Comparison of ENCODE assay signal across 9 mouse cellular contexts in genomic region chr7:16947349-16947895, GRCm38 (mm10). TPM values are rescaled to one million over a fixed set of nuclear protein-coding genes. Genes with fewer than 3 reads are reported as not detected.
DNase-seq lines count a peak whose midpoint lies in the region; ATAC-seq lines count a peak whose summit lies in the region.
"Had no signal": no experiment of that assay in that cellular context is flagged by ENCODE, and none has a peak within 500 bp of the region (broad histone marks: within the 10 kb centered on the region; RNA-seq: fewer than 3 reads in every experiment).

No protein-coding gene starts in this region.

- peak; percentile 37 to 50 for DNase-seq in heart, adult 18-20 months
- no peak for DNase-seq in heart, adult 9 months (ENCODE audit: low spot score in 2 of 2)
- DNase-seq in brain, adult 2 months (ENCODE audit: low read depth, low spot score), result peak; percentile 66
- no peak for DNase-seq in ovary, postnatal 10 days (ENCODE audit: low spot score)
- DNase-seq in layer of hippocampus, postnatal 25 days (ENCODE audit: extremely low spot score in 1 of 2, low spot score in 1 of 2), result no peak

- peak overlapping the region; percentile 49; the same call in 1 of the 2 replicates for H3K9ac ChIP-seq in heart, embryonic 12.5 days
- peak overlapping the region; percentile 63 for H3K9ac ChIP-seq in limb, embryonic 13.5 days
- H3K9ac ChIP-seq in stomach, embryonic 16.5 days (ENCODE audit: low read length), result peak overlapping the region; percentile 70

- whole genome bisulfite sequencing in heart, embryonic 12.5 days, result 17% methylated on average over 22 of the region's 22 CpGs
- 13% methylated on average over 21 of the region's 22 CpGs for WGBS in limb, embryonic 13.5 days
- 24% methylated on average over 22 of the region's 22 CpGs for WGBS in stomach, embryonic 16.5 days

- peak overlapping the region; percentile 96 for H3K4me2 ChIP-seq in heart, embryonic 12.5 days
- peak overlapping the region; percentile 88 for H3K4me2 ChIP-seq in limb, embryonic 13.5 days (replicated peaks)
- peak overlapping the region; percentile 87 for H3K4me2 ChIP-seq in stomach, embryonic 16.5 days (ENCODE audit: low read depth, low read length)

- no peaks in the 10 kb centered on the region for H3K9me3 ChIP-seq in heart, embryonic 12.5 days (replicated peaks)
- no peaks in the 10 kb centered on the region for H3K9me3 ChIP-seq in limb, embryonic 13.5 days
- H3K9me3 ChIP-seq in stomach, embryonic 16.5 days (replicated peaks; ENCODE audit: control insufficient read depth, low read length), result no peaks in the 10 kb centered on the region

- H3K4me1 ChIP-seq in heart, embryonic 12.5 days (replicated peaks), result peaks cover 51% of the 10 kb centered on the region
- peaks cover 62% of the 10 kb centered on the region for H3K4me1 ChIP-seq in limb, embryonic 13.5 days
- peaks cover 51% of the 10 kb centered on the region for H3K4me1 ChIP-seq in stomach, embryonic 16.5 days (ENCODE audit: control insufficient read depth, insufficient read depth, low read length)

- peak overlapping the region; percentile 63 for H3K4me3 ChIP-seq in heart, embryonic 12.5 days
- H3K4me3 ChIP-seq in limb, embryonic 13.5 days, result peak overlapping the region; percentile 70
- peak overlapping the region; percentile 43 for H3K4me3 ChIP-seq in stomach, embryonic 16.5 days (replicated peaks; ENCODE audit: low read length)

- peaks cover 48% of the 10 kb centered on the region for H3K27me3 ChIP-seq in heart, embryonic 12.5 days (replicated peaks)
- peaks cover 52% of the 10 kb centered on the region for H3K27me3 ChIP-seq in limb, embryonic 13.5 days
- peaks cover 27% of the 10 kb centered on the region for H3K27me3 ChIP-seq in stomach, embryonic 16.5 days (ENCODE audit: control insufficient read depth, insufficient read depth, low read length)

- H3K27ac ChIP-seq in heart, embryonic 12.5 days (ENCODE audit: poor library complexity, severe bottlenecking), result no peak overlapping the region
- peak overlapping the region; percentile 48 for H3K27ac ChIP-seq in limb, embryonic 13.5 days
- H3K27ac ChIP-seq in stomach, embryonic 16.5 days (ENCODE audit: low read length), result peak overlapping the region; percentile 76
- H3K27ac ChIP-seq: macrophage had no signal

- H3K36me3 ChIP-seq in heart, embryonic 12.5 days, result no peaks in the 10 kb centered on the region
- no peaks in the 10 kb centered on the region for H3K36me3 ChIP-seq in limb, embryonic 13.5 days
- H3K36me3 ChIP-seq in stomach, embryonic 16.5 days (ENCODE audit: control insufficient read depth, insufficient read depth, low read length), result no peaks in the 10 kb centered on the region

- no peak for ATAC-seq in heart, embryonic 12.5 days (ENCODE audit: insufficient number of reproducible peaks, low FRiP score)
- no peak for ATAC-seq in limb, embryonic 13.5 days (ENCODE audit: low FRiP score, low read depth)
- no peak for ATAC-seq in stomach, embryonic 16.5 days (ENCODE audit: insufficient read depth, low FRiP score)

RNA-seq across cellular contexts. Expression of gene Pnmal2, which starts 2.9 kb away (rescaled TPM):
- total RNA-seq in heart, adult 18-20 months (2021), result 1 to 10 TPM; 3.7 to 4.0 TPM
- polyA plus RNA-seq in heart, embryonic 12.5 days (2016; fragmentation: Nextera tagmentation; extraction: Ambion mirVana), result 3.5 and 4.2 TPM in 2 replicates
- polyA plus RNA-seq in limb, embryonic 13.5 days (2015; fragmentation: Nextera tagmentation; extraction: Ambion mirVana), result 22.7 and 23.4 TPM in 2 replicates
- 7.8 and 10.2 TPM in 2 replicates for polyA plus RNA-seq in stomach, embryonic 16.5 days (2015; fragmentation: Nextera tagmentation; extraction: Ambion mirVana)
- 100 to 1,000 TPM; 320 to 337 TPM for total RNA-seq in layer of hippocampus, postnatal 25 days (2021)
- polyA plus RNA-seq: macrophage had no signal

RNA-seq across cellular contexts. Expression of gene Pnmal1, which starts 12.1 kb away (rescaled TPM):
- total RNA-seq in heart, adult 18-20 months (2021), result not detected
- 0.14 and 0.28 TPM in 2 replicates for polyA plus RNA-seq in heart, embryonic 12.5 days (2016; fragmentation: Nextera tagmentation; extraction: Ambion mirVana)
- 1.00 and 1.0 TPM in 2 replicates for polyA plus RNA-seq in limb, embryonic 13.5 days (2015; fragmentation: Nextera tagmentation; extraction: Ambion mirVana)
- polyA plus RNA-seq in stomach, embryonic 16.5 days (2015; fragmentation: Nextera tagmentation; extraction: Ambion mirVana), result 3.2 and 3.4 TPM in 2 replicates
- total RNA-seq in layer of hippocampus, postnatal 25 days (2021), result 100 to 1,000 TPM; 104 to 117 TPM
- polyA plus RNA-seq: macrophage had no signal

RNA-seq across cellular contexts. Expression of gene Calm3, which starts 23.5 kb away (rescaled TPM):
- 100 to 1,000 TPM; 166 to 200 TPM for total RNA-seq in heart, adult 18-20 months (2021)
- 83.6 and 95.0 TPM in 2 replicates for polyA plus RNA-seq in heart, embryonic 12.5 days (2016; fragmentation: Nextera tagmentation; extraction: Ambion mirVana)
- polyA plus RNA-seq in limb, embryonic 13.5 days (2015; fragmentation: Nextera tagmentation; extraction: Ambion mirVana), result 103 and 115 TPM in 2 replicates
- 120 and 126 TPM in 2 replicates for polyA plus RNA-seq in stomach, embryonic 16.5 days (2015; fragmentation: Nextera tagmentation; extraction: Ambion mirVana)
- total RNA-seq in layer of hippocampus, postnatal 25 days (2021), result 1,000 to 10,000 TPM; 2,256 to 2,439 TPM

RNA-seq across cellular contexts. Expression of gene Gm42372, which starts 35.5 kb away (rescaled TPM):
- total RNA-seq in heart, adult 18-20 months (2021), result under 1 TPM in 1 of 2 experiments, not detected in 1; 0.08 TPM
- polyA plus RNA-seq in heart, embryonic 12.5 days (2016; fragmentation: Nextera tagmentation; extraction: Ambion mirVana), result 0.14 and 0.15 TPM in 2 replicates
- 0.27 and 0.31 TPM in 2 replicates for polyA plus RNA-seq in limb, embryonic 13.5 days (2015; fragmentation: Nextera tagmentation; extraction: Ambion mirVana)
- 0.25 and 0.35 TPM in 2 replicates for polyA plus RNA-seq in stomach, embryonic 16.5 days (2015; fragmentation: Nextera tagmentation; extraction: Ambion mirVana)
- 10 to 100 TPM; 52.6 to 53.6 TPM for total RNA-seq in layer of hippocampus, postnatal 25 days (2021)
- polyA plus RNA-seq: macrophage had no signal

RNA-seq across cellular contexts. Expression of gene Ptgir, which starts 41.1 kb away (rescaled TPM):
- total RNA-seq in heart, adult 18-20 months (2021), result 1 to 10 TPM; 1.5 TPM
- 0.28 and 0.34 TPM in 2 replicates for polyA plus RNA-seq in heart, embryonic 12.5 days (2016; fragmentation: Nextera tagmentation; extraction: Ambion mirVana)
- polyA plus RNA-seq in limb, embryonic 13.5 days (2015; fragmentation: Nextera tagmentation; extraction: Ambion mirVana), result 2.0 TPM in 2 replicates
- 3.0 and 3.2 TPM in 2 replicates for polyA plus RNA-seq in stomach, embryonic 16.5 days (2015; fragmentation: Nextera tagmentation; extraction: Ambion mirVana)
- total RNA-seq in layer of hippocampus, postnatal 25 days (2021), result under 1 TPM in 1 of 2 experiments, not detected in 1; 0.09 TPM

Comparison
In these comparisons a context has a peak if more than half of its experiments do, and no peak if none do; other contexts are left out.
1. DNase-seq: peak in heart, adult 18-20 months (2 of 2) and brain, adult 2 months (single experiment); none in heart, adult 9 months (0 of 2), ovary, postnatal 10 days (single experiment) and layer of hippocampus, postnatal 25 days (0 of 2).
2. Peak in every context shown above with its lines, with median percentiles within 50 percentile points of each other: H3K4me2 ChIP-seq, H3K4me3 ChIP-seq and H3K9ac ChIP-seq.